Mouse (Mus musculus): Measurements from ENCODE around the gene Aurkb.
A peak's percentile ranks its signal among the peaks of the same experiment; 100 is the strongest.

DNA sequence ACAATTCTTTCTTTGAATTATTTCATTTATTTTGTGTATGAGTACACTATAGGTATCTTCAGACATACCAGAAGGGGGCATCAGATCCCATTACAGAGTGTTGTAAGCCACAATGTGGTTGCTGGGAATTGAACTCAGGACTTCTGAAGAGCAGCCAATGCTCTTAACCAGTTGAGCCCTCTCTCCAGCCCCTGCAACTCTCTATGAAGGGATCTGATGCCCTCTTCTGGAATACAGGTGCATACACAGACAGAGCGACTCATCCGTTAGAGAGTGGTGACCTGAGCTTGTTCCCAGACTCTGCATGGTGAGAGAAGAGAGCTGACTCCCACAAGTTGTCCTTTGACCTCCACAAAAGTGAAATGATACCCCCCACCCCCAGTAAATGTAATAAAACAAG, 16.6 kb upstream of the Aurkb start:
- TF ChIP-seq CTCF (IDR thresholded peaks at IDR 0.05) (peak; percentile 47), POLR2A (IDR thresholded peaks at IDR 0.05; ENCODE audit: insufficient read depth, low read depth, low read length) (no peak)

All from heart, adult 2 months (tissue).